Mouse (Mus musculus) cerebellum, adult 9-10 months (tissue): ENCODE measurements around the gene Ltbp4.

Source experiments
- DNase-seq: peaks from one replicate; pipeline ENCODE4 v3.0.0; 2022

Ltbp4 gene

DNA sequence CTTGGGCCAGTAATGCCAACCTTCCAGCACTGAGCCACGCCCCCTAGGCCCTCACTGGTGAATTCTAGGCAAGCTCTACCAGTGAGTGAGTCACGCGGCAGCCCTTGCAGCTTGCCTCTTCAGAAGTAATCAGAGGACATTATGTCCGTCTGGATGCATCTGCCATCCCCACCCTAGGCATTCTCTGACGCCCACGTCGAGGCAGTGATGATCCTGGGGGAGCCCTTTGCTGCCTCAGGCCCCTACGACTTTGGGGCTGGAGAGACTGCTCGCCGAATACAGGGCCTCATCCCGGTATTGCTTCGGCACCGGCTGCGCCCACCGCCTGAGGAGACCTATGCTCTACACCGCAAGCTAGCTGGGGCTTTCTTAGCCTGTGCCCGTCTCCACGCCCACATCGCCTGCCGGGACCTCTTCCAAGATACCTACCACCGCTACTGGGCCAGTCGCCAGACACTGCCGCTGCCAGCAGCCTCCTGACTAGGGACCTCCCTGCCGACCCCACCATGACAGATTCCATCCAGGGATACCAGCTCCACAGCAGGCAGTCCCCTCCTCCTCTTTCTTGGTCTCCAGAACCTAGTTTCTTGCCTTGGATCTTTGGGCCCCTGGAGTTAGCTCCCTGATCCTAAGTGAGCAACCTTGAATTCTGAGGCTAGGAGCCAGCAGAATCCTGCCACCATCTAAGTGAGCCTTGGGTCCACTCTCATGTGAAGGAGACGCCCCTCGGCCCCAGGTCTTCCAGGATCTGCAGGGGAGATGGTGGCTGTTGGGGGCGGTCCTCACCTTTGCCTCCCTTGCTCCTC lies 80.2 kb downstream of the Ltbp4 start:
- DNase-seq: peak; percentile 83

DNA sequence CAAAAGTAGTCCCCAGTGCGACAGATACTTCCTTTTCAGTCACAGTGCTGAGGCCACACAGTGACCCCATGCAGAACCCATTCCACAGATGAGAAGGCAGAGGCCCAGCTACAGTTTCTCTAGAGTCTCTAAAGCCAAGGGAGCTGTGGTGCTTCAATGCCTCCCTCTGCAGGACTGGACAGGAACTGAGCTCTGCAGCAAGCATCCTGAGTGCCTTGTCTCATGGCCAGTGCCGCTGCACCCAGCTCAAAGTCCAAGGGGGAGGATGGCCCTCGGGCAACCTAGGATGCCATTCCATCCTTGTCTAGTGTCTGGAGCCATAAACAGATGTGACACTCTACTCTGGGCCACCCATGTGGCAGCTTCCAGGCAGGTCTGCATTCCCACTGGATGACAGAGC lies 81.8 kb downstream of the Ltbp4 start:
- peak; percentile 60 for DNase-seq
